Mouse (Mus musculus) forebrain, embryonic 16.5 days (tissue): ENCODE measurements around the gene Slc46a2. TPM values are rescaled to one million over a fixed set of nuclear protein-coding genes. Genes with fewer than 3 reads are reported as not detected.

Source experiments
- ATAC-seq: fragments of 200-750 bp; cut with Nextera tagmentation; 2 replicates; pipeline ENCODE4 v1.8.0; 2017; ENCODE audit warnings: mild to moderate bottlenecking, moderate library complexity
- H3K27ac ChIP-seq: fragments of 300-500 bp; sonication (generic); 2 replicates; pipeline ENCODE4 v1.5.1; 2014; ENCODE audit warnings: low read length, control low read depth
- H3K27me3 ChIP-seq: fragments of 300-500 bp; sonication (generic); replicated peaks from 2 replicates; pipeline ENCODE4 v1.6.1; 2014; ENCODE audit warnings: low read length; ENCODE audit not compliant: control insufficient read depth, insufficient read depth
- H3K36me3 ChIP-seq: fragments of 300-500 bp; sonication (generic); 2 replicates; pipeline ENCODE4 v1.6.1; 2014; ENCODE audit not compliant: control insufficient read depth, insufficient read depth
- H3K4me1 ChIP-seq: fragments of 300-500 bp; sonication (generic); replicated peaks from 2 replicates; pipeline ENCODE4 v1.6.1; 2014; ENCODE audit warnings: low read length; ENCODE audit not compliant: control insufficient read depth, insufficient read depth
- H3K4me2 ChIP-seq: fragments of 300-500 bp; sonication (generic); 2 replicates; pipeline ENCODE4 v1.6.1; 2014; ENCODE audit warnings: mild to moderate bottlenecking, low read length, control low read depth
- H3K4me3 ChIP-seq: fragments of 300-500 bp; sonication (generic); replicated peaks from 2 replicates; pipeline ENCODE4 v1.5.1; 2014; ENCODE audit warnings: mild to moderate bottlenecking, low read length, control low read depth
- H3K9ac ChIP-seq: fragments of 300-500 bp; sonication (generic); replicated peaks from 2 replicates; pipeline ENCODE4 v1.6.1; 2014; ENCODE audit warnings: low read depth, low read length, control low read depth
- H3K9me3 ChIP-seq: fragments of 300-500 bp; sonication (generic); 2 replicates; pipeline ENCODE4 v1.6.1; 2016; ENCODE audit warnings: low read length; ENCODE audit not compliant: control insufficient read depth
- WGBS: fragments of 180-500 bp; shearing (Covaris S2); extraction: QIAGEN DNeasy Blood & Tissue Kit; methylation state at CpG from one replicate; pipeline ENCODE4 v1.1.7; 2014; 5-methylcytosine and 5-hydroxymethylcytosine counted together
- polyA plus RNA-seq: library from polyadenylated mRNA; unstranded; fragments of >200 nt; fragmentation: Nextera tagmentation; extraction: Ambion mirVana; gene quantifications from 2 replicates; pipeline ENCODE4 v1.2.1, GENCODE M21; 2015

Slc46a2 gene
- polyA plus RNA-seq, 1 experiment from 2014 or later, result not detected

- ATAC-seq, result no peak
- H3K4me3 ChIP-seq, result no peak overlapping the region
- 96% methylated on average over 3 of the region's 3 CpGs for WGBS
- no peaks in the 10 kb centered on the region for H3K4me1 ChIP-seq
- H3K9ac ChIP-seq, result no peak overlapping the region
- no peaks in the 10 kb centered on the region for H3K9me3 ChIP-seq
- H3K36me3 ChIP-seq, result no peaks in the 10 kb centered on the region
- no peak overlapping the region for H3K27ac ChIP-seq
- H3K27me3 ChIP-seq, result no peaks in the 10 kb centered on the region
- no peak overlapping the region for H3K4me2 ChIP-seq
These were observed 3.1 kb upstream of the Slc46a2 start for GRCm38 (mm10) chr4:59917966-59918365.

- H3K4me2 ChIP-seq, result no peak overlapping the region
- 98% methylated on average over 2 of the region's 2 CpGs for WGBS
- no peaks in the 10 kb centered on the region for H3K36me3 ChIP-seq
- H3K27ac ChIP-seq, result no peak overlapping the region
- no peaks in the 10 kb centered on the region for H3K4me1 ChIP-seq
- no peak overlapping the region for H3K9ac ChIP-seq
- no peak for ATAC-seq
- no peaks in the 10 kb centered on the region for H3K27me3 ChIP-seq
- H3K9me3 ChIP-seq, result no peaks in the 10 kb centered on the region
- no peak overlapping the region for H3K4me3 ChIP-seq
These were observed 6.1 kb downstream of the Slc46a2 start for GRCm38 (mm10) chr4:59908785-59909184.

GRCm38 (mm10) chr4:59907657-59908230, 7.1 kb downstream of the Slc46a2 start:
- no peak overlapping the region for H3K4me2 ChIP-seq
- ATAC-seq, result no peak
- H3K27me3 ChIP-seq, result no peaks in the 10 kb centered on the region
- H3K36me3 ChIP-seq, result no peaks in the 10 kb centered on the region
- no peak overlapping the region for H3K27ac ChIP-seq
- WGBS, result 59% methylated on average over 10 of the region's 10 CpGs
- no peaks in the 10 kb centered on the region for H3K4me1 ChIP-seq
- no peak overlapping the region for H3K4me3 ChIP-seq
- H3K9ac ChIP-seq, result no peak overlapping the region
- no peaks in the 10 kb centered on the region for H3K9me3 ChIP-seq

DNA sequence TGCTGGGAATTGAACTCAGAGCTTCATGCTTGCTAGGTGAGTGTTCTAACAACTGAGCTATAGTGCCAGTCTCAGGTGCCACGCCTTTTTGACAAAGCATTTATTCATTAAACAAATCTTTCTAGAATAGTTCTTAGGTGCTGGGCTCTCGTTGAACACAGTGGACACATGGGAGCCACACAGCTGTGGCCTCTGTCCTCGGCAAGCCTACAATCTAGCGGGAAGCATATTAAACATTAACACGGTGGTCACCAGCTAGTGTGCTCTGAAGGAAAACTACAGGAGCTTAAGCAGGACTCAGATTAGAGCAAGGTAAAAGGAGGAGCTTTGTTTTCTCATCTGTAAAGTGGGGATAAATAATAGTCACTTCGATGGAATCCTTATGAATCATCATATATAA, 7.8 kb downstream of the Slc46a2 start:
- H3K9me3 ChIP-seq, result no peaks in the 10 kb centered on the region
- H3K27ac ChIP-seq, result no peak overlapping the region
- no peaks in the 10 kb centered on the region for H3K4me1 ChIP-seq
- H3K4me2 ChIP-seq, result no peak overlapping the region
- 90% methylated on average over 6 of the region's 6 CpGs for WGBS
- H3K9ac ChIP-seq, result no peak overlapping the region
- no peaks in the 10 kb centered on the region for H3K27me3 ChIP-seq
- H3K4me3 ChIP-seq, result no peak overlapping the region
- H3K36me3 ChIP-seq, result no peaks in the 10 kb centered on the region
- ATAC-seq, result no peak

DNA sequence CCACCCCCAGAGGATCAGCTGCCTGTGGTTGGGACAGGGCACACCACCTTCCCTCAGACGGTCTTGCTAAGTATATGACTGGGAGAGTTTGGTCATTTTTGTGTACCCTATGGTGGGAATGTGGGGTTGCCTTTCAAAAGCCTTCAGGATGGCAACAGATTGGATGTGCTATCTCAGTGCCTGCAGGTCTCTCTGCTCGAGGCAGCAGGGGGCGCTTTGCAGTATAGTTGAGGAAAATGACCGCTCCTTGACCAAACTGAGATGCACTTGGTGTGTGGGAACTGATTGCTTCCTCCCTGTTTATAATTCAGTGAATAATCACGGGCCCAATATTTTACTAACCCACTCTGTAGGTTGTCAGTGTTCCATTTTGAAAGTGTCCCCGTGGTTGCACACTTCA, 12.3 kb downstream of the Slc46a2 start:
- WGBS, result 68% methylated on average over 6 of the region's 6 CpGs
- Histone ChIP-seq H3K4me2 (no peak overlapping the region), H3K36me3 (peaks cover 2% of the 10 kb centered on the region; the same call in 1 of the 2 replicates), H3K4me3 (no peak overlapping the region), H3K27ac (no peak overlapping the region), H3K27me3 (no peaks in the 10 kb centered on the region), H3K9ac (no peak overlapping the region), H3K4me1 (no peaks in the 10 kb centered on the region), H3K9me3 (no peaks in the 10 kb centered on the region)
- no peak for ATAC-seq

- H3K27ac ChIP-seq, result no peak overlapping the region
- 94% methylated on average over 6 of the region's 6 CpGs for WGBS
- H3K9me3 ChIP-seq, result no peaks in the 10 kb centered on the region
- ATAC-seq, result no peak
- H3K27me3 ChIP-seq, result no peaks in the 10 kb centered on the region
- peaks cover 2% of the 10 kb centered on the region; the same call in 1 of the 2 replicates for H3K36me3 ChIP-seq
- H3K4me3 ChIP-seq, result no peak overlapping the region
- no peaks in the 10 kb centered on the region for H3K4me1 ChIP-seq
- no peak overlapping the region for H3K9ac ChIP-seq
- H3K4me2 ChIP-seq, result no peak overlapping the region
These were observed 13.0 kb downstream of the Slc46a2 start for GRCm38 (mm10) chr4:59901810-59902209.

DNA sequence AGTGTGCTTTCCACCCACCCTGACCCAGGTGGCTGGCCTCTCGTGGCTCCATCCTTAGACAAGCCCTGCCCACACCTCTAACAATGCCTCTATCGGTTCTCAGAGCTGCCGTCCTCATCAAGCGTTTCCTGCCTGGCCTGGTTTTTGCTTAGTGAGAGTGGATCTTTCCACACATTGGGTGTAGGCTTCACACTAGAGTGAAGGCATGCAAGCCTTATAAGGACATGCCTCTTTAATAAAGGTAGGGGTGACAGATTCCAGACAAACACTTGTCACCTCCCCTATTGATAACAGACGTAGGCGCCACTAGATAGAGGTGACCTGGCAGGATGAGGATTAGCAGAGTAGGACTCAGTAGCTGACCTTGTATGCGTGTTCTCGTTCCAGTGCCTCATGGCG, 16.3 kb downstream of the Slc46a2 start:
- H3K4me1 ChIP-seq, result no peaks in the 10 kb centered on the region
- WGBS, result 91% methylated on average over 9 of the region's 9 CpGs
- no peak overlapping the region for H3K9ac ChIP-seq
- no peaks in the 10 kb centered on the region for H3K9me3 ChIP-seq
- H3K4me2 ChIP-seq, result no peak overlapping the region
- H3K36me3 ChIP-seq, result peaks cover 2% of the 10 kb centered on the region; the same call in 1 of the 2 replicates
- H3K27ac ChIP-seq, result no peak overlapping the region
- H3K4me3 ChIP-seq, result no peak overlapping the region
- no peaks in the 10 kb centered on the region for H3K27me3 ChIP-seq
- no peak for ATAC-seq

- no peak for ATAC-seq
- WGBS, result 92% methylated on average over 12 of the region's 12 CpGs
- no peak overlapping the region for H3K4me2 ChIP-seq
- H3K9ac ChIP-seq, result no peak overlapping the region
- H3K36me3 ChIP-seq, result peaks cover 2% of the 10 kb centered on the region; the same call in 1 of the 2 replicates
- H3K27ac ChIP-seq, result no peak overlapping the region
- no peaks in the 10 kb centered on the region for H3K27me3 ChIP-seq
- H3K9me3 ChIP-seq, result no peaks in the 10 kb centered on the region
- no peak overlapping the region for H3K4me3 ChIP-seq
- H3K4me1 ChIP-seq, result no peaks in the 10 kb centered on the region
These were observed 16.9 kb downstream of the Slc46a2 start for GRCm38 (mm10) chr4:59897814-59898520.

DNA sequence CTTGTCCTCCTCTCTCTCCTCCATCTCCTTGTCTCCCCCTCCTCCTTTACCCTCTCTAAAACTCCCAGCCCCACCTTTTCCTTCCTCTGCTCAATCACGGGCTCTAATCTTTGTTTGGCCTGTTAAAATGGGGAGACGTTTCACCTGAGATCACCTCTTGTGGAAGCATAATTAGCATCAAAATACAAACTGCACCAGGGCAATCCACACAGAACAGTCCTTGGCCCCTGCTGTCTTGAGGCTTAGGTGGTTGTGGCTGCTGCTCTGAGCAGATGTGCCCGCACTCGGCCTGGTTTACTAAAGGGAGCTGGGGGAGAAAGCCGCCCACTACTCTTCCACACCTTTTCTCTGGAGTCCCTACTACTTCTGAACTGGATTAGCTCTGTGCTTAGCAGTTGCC, 18.9 kb downstream of the Slc46a2 start:
- Histone ChIP-seq H3K4me2 (no peak overlapping the region), H3K9me3 (no peaks in the 10 kb centered on the region), H3K27ac (no peak overlapping the region), H3K4me1 (0 out of 2 replicates have a peak, but pooled peaks cover 4% of the 10 kb centered on the region), H3K36me3 (peaks cover 2% of the 10 kb centered on the region; the same call in 1 of the 2 replicates), H3K9ac (no peak overlapping the region), H3K27me3 (no peaks in the 10 kb centered on the region), H3K4me3 (no peak overlapping the region)
- WGBS, result 54% methylated on average over 5 of the region's 5 CpGs
- no peak for ATAC-seq
